Mouse (Mus musculus) gastrocnemius, adult 18-20 months (tissue): ENCODE data around the gene Vmn1r111. TPM values are rescaled to one million over a fixed set of nuclear protein-coding genes. Genes with fewer than 3 reads are reported as not detected.
"Not testable (repeated sequence)": the region's sequence is repeated elsewhere in the genome, so short reads cannot be mapped to it uniquely, and the experiment has no call there.

Experiments
- DNase-seq: peaks from one replicate; pipeline ENCODE4 v3.0.0; 2021; ENCODE audit warnings: low spot score
- long read RNA-seq, 2 experiments: library from polyadenylated mRNA; stranded (forward); transcript quantifications; one replicate each; pipeline ENCODE4 v2.0.0; 2021
- total RNA-seq, 2 experiments: library from RNA; stranded (reverse); gene quantifications; 2 replicates each; pipeline ENCODE4 v1.2.3; 2021

Gene Vmn1r111
- not detected for total RNA-seq
- long read RNA-seq, experiment 1: 0 reads
- long read RNA-seq, experiment 2: 0 reads

GRCm38 (mm10) chr7:20703116-20703515 lies at the start of gene Vmn1r111:
Gene Vmn1r111, minus strand, starts transcription at chr7:20703216.
- DNase-seq: not testable (repeated sequence)

GRCm38 (mm10) chr7:20730524-20730923 lies 27.5 kb upstream of the Vmn1r111 start, which contains the start of gene Gm10668:
Gene Gm10668, minus strand, starts transcription at chr7:20730624.
- DNase-seq: not testable (repeated sequence)

GRCm38 (mm10) chr7:20668618-20669017 lies 34.4 kb downstream of the Vmn1r111 start, which contains the start of gene Vmn1r107:
Gene Vmn1r107, plus strand, starts transcription at chr7:20668918.
- not testable (repeated sequence) for DNase-seq

Other genes with a start within 250 kb of the Vmn1r111 start
- not detected for gene Gm10670, start 228.3 kb downstream of the Vmn1r111 start, total RNA-seq
- gene Vmn1r103, start 192.7 kb downstream of the Vmn1r111 start, total RNA-seq: not detected
- gene Vmn1r104, start 169.4 kb downstream of the Vmn1r111 start, total RNA-seq: not detected
- gene Gm5726, start 157.5 kb downstream of the Vmn1r111 start, total RNA-seq: not detected
- gene Gm4141, start 127.0 kb downstream of the Vmn1r111 start, total RNA-seq: not detected
- gene Gm4513, start 104.2 kb downstream of the Vmn1r111 start, total RNA-seq: not detected
- gene Vmn1r107, start 34.3 kb downstream of the Vmn1r111 start, total RNA-seq: not detected
- gene Gm10668, start 27.4 kb upstream of the Vmn1r111 start, total RNA-seq: not detected
- not detected for gene Vmn1r112, start 68.0 kb upstream of the Vmn1r111 start, total RNA-seq
- not detected for gene Vmn1r113, start 84.1 kb upstream of the Vmn1r111 start, total RNA-seq
- gene Vmn1r114, start 109.0 kb upstream of the Vmn1r111 start, total RNA-seq: not detected
- not detected for gene Vmn1r115, start 141.8 kb upstream of the Vmn1r111 start, total RNA-seq
- gene Vmn1r116, start 169.0 kb upstream of the Vmn1r111 start, total RNA-seq: not detected
- gene Vmn1r117, start 180.9 kb upstream of the Vmn1r111 start, total RNA-seq: not detected
- not detected for gene Vmn1r118, start 209.1 kb upstream of the Vmn1r111 start, total RNA-seq